Mouse (Mus musculus) left cerebral cortex, adult 11 months (tissue): ENCODE measurements at regions not wholly inside any gene's neighbourhood (a gene's known extent, or its start where the extent isn't known, plus 50 kb on each side); places are given as distances from the start of the nearest gene placed in this dataset.
A peak's percentile ranks its signal among the peaks of the same experiment; 100 is the strongest.

Experiments
- DNase-seq: peaks from one replicate; pipeline ENCODE4 v3.0.0; 2022; ENCODE audit warnings: low spot score

- DNase-seq = peak; percentile 53
Observed at GRCm38 (mm10) chr1:28373351-28373750, 406.7 kb downstream of the Gm597 start.

DNA sequence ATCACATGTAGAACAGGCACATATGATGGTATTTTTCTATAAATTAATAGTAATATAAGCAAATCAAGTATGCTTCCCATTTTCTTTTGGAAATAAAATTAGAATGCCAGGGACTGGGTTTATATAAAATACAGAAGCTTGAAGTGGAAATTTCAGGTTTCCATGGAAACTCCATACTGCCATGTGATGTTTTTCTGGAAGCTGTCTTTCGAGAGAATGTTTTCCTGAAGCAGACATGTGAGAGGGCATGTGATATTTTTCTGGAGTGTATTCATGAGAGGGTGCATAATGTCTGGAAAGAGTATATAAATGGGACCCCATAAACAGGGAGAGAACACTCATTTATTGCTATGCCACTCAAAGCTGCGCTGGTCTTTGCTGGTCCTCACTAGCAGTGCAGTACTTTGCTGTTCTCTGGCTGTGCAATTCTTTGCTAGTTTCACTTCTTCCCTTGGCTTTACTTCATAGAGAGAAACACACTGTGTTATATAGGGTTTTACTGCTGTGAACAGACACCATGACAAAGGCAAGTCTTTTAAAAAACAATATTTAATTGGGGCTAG is 430.6 kb downstream of the Gm597 start:
- peak; percentile 9 for DNase-seq

DNA sequence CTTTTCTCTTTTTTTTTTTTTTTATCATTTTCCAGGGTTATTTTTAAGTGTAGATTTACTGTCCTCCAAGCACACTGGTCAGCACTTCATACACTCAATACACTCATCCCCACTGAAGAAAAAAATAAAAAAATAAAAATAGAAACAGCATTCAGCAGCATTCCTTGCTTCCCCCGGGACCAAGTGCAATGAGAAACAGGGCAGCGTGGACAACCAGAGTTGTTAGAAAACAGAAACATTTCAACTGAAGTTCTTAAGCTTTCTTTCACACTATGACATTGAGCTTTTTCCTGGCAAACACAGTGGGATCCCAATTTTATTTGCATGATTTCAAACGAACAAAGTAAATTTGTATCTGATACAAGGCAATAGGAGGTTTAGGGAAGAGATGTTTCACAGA is 431.5 kb downstream of the Gm597 start:
- DNase-seq = no peak

DNA sequence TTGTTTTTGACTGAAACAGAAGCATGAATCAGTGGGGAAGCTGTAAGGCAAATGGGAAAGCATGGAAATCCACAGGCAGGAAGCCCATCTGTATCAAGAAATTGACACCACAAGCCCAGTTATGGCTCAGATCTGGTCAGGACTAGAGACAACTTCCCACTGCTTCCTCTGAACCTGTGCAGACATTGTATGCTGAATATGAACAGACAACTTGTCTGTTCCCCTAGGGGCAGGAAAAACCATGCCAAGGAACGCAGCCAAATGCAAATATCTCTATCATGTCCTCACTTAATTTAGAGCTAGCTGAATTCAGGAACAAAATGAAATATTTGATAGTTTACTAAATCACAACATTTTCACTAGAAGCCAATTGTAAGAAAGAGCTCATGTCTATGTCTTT is 440.0 kb downstream of the Gm597 start:
- no peak for DNase-seq

DNA sequence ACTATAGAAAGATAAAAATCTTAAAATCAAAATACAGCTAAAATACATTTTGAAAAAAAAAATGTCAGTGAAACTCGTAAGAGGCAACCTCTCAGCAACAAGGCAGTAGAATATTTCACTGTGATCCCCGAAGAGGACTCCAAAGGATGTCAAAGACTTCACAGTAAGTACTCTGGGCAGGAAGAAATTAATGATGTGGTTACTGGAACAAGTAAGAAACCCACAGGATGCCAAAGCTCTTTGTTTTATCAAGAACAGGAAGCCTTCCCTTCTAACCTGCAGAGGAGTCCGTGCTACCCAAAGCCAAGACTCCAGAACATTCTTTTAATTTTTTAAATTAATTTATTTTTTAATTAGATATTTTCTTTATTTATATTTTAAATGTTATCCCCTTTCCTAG is 445.7 kb downstream of the Gm597 start:
- no peak for DNase-seq

GRCm38 (mm10) chr1:28332031-28332430 is 448.0 kb downstream of the Gm597 start:
- DNase-seq = no peak

DNA sequence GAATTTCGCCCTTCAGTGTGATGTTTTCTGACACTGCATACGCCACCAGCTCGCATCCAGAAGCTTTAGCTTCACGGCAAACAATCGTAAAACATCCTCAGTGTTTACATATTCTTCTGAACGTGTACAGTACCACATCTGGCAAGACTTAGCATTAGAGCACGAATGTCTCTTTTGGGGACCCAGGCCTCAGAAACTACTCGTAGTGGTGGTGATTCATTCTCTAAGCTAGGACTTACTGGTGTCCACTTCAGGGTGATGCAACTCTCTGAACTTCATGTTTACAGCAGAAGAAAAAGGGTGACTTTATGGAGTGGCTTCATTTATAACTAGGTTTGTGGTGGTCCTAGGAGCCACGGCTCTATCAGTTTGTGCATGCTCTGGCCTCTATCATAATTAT is 451.1 kb downstream of the Gm597 start:
- DNase-seq = no peak

DNA sequence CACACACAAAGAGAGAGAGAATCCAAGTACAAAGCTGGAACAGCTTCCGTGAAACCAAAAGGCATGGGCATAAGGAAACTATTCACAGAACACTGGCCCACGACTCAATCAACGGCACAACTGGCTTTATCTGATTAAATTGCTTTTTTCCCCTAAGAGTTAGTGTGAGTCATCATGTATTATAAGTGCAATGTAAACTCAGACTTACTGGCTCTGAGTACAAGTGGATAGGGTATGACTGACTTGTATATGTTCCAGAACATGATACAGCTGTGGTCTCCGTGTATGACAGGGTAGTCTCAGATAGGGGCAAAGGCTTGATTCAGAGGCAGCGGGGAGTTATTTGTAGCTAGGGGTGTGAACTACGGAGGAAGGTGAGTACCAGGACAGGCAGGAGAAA is 451.5 kb downstream of the Gm597 start:
- no peak for DNase-seq

GRCm38 (mm10) chr1:28324141-28324540 is 455.9 kb downstream of the Gm597 start:
- DNase-seq = no peak
